Mouse (Mus musculus) intestine, embryonic 16.5 days (tissue): Measurements from ENCODE around the gene Ccdc33. TPM values are rescaled to one million over a fixed set of nuclear protein-coding genes. Genes with fewer than 3 reads are reported as not detected.
A peak's percentile ranks its signal among the peaks of the same experiment; 100 is the strongest.

Experiments
- ATAC-seq: fragments of 200-750 bp; cut with Nextera tagmentation; 2 replicates; pipeline ENCODE4 v1.8.0; 2017; ENCODE audit warnings: moderate TSS enrichment, moderate library complexity
- H3K27ac ChIP-seq: fragments of 300-500 bp; sonication (generic); 2 replicates; pipeline ENCODE4 v1.5.1; 2014; ENCODE audit warnings: mild to moderate bottlenecking, low read length
- H3K27me3 ChIP-seq: fragments of 300-500 bp; sonication (generic); replicated peaks from 2 replicates; pipeline ENCODE4 v1.6.1; 2014; ENCODE audit warnings: low read length, control low read depth, mixed read lengths; ENCODE audit not compliant: control insufficient read depth, insufficient read depth
- H3K36me3 ChIP-seq: fragments of 300-500 bp; sonication (generic); 2 replicates; pipeline ENCODE4 v1.6.1; 2014; ENCODE audit warnings: low read length, control low read depth; ENCODE audit not compliant: control insufficient read depth, insufficient read depth
- H3K4me1 ChIP-seq: fragments of 300-500 bp; sonication (generic); 2 replicates; pipeline ENCODE4 v1.6.1; 2014; ENCODE audit warnings: low read length, control low read depth, mixed read lengths; ENCODE audit not compliant: control insufficient read depth, insufficient read depth
- H3K4me2 ChIP-seq: fragments of 300-500 bp; sonication (generic); 2 replicates; pipeline ENCODE4 v1.6.1; 2014; ENCODE audit warnings: low read depth, low read length, control low read depth
- H3K4me3 ChIP-seq: fragments of 300-500 bp; sonication (generic); 2 replicates; pipeline ENCODE4 v1.5.1; 2014; ENCODE audit warnings: mild to moderate bottlenecking, low read length
- H3K9ac ChIP-seq: fragments of 300-500 bp; sonication (generic); 2 replicates; pipeline ENCODE4 v1.6.1; 2014; ENCODE audit warnings: low read depth, low read length
- H3K9me3 ChIP-seq: fragments of 300-500 bp; sonication (generic); 2 replicates; pipeline ENCODE4 v1.6.1; 2016; ENCODE audit warnings: low read length, control low read depth; ENCODE audit not compliant: control insufficient read depth
- WGBS: fragments of 180-500 bp; shearing (Covaris S2); extraction: QIAGEN DNeasy Blood & Tissue Kit; methylation state at CpG from one replicate; pipeline ENCODE4 v1.1.7; 2014; 5-methylcytosine and 5-hydroxymethylcytosine counted together
- polyA plus RNA-seq: library from polyadenylated mRNA; unstranded; fragments of >200 nt; fragmentation: Nextera tagmentation; extraction: Ambion mirVana; gene quantifications from 2 replicates; pipeline ENCODE4 v1.2.1, GENCODE M21; 2015

Gene Ccdc33
- polyA plus RNA-seq, 1 experiment from 2014 or later = 0.82 TPM

DNA sequence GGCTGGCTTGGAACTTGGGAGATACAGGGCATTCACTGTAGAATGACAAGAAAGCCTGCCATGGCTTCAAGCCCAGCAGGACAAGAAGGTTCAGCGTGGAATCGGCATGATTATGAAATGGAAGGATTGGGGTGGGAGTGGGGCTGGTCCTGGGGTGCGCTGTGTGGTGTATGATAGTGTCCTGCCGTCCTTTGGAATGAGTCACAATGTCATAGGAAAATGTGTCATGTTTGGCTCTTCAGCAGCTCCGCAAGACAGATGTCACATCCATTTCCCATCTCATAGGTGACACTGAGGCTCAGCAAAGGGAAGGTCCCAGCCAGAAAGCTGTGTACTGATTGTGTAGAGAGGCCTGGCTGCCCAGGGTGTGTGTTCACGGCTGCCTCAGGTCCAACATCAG lies 102.8 kb downstream of the Ccdc33 start:
- Histone ChIP-seq H3K4me1 (0 out of 2 replicates have a peak, but pooled peaks cover under 1% of the 10 kb centered on the region), H3K9ac (no peak overlapping the region; the same call in 1 of the 2 replicates), H3K36me3 (no peaks in the 10 kb centered on the region), H3K27me3 (no peaks in the 10 kb centered on the region), H3K4me3 (no peak overlapping the region), H3K4me2 (no peak overlapping the region), H3K27ac (no peak overlapping the region), H3K9me3 (no peaks in the 10 kb centered on the region)
- WGBS = 85% methylated on average over 6 of the region's 6 CpGs
- no peak for ATAC-seq

DNA sequence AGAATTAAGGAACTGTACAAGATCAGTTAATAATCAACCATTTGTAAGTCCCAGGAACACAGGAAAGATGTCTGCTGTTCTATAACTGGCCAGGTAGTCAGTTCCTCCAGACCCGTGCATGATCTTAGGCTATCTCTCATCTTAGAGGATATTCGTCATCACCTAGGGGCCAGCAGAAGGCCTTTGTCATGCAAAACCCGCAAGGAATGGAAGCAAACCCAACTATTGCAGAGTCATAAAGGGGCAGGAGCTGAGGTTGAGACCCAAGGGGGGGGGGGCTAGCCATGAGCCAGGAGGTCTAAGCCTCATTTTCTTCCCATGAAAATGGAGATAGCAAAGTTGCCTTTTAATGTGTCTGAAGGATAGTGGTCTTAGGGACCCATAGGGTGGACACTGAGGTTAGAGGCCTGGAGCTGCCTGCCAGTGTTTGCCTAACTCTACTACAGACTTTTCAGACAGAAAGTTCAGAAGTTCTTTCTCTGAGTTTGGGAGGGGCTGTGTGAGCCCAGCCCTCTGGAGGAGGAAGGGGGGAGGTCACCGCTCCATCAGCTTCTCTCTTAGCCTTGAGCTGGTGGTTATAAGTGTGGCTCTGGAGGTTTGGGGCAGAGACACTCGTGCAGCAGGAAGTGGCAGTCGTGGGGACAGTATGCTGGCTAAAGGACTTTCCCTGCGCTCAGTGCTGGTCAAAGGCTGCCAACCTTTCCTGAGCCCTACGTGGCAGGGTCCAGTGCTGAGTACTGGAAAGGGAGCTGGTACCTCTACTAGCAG lies 104.0 kb downstream of the Ccdc33 start:
- Histone ChIP-seq H3K9ac (no peak overlapping the region), H3K27ac (no peak overlapping the region), H3K27me3 (no peaks in the 10 kb centered on the region), H3K4me1 (0 out of 2 replicates have a peak, but pooled peaks cover 3% of the 10 kb centered on the region), H3K4me3 (no peak overlapping the region), H3K9me3 (no peaks in the 10 kb centered on the region), H3K4me2 (no peak overlapping the region), H3K36me3 (no peaks in the 10 kb centered on the region)
- ATAC-seq = no peak; the same call in 1 of the 2 replicates
- 46% methylated on average over 8 of the region's 8 CpGs for WGBS

DNA sequence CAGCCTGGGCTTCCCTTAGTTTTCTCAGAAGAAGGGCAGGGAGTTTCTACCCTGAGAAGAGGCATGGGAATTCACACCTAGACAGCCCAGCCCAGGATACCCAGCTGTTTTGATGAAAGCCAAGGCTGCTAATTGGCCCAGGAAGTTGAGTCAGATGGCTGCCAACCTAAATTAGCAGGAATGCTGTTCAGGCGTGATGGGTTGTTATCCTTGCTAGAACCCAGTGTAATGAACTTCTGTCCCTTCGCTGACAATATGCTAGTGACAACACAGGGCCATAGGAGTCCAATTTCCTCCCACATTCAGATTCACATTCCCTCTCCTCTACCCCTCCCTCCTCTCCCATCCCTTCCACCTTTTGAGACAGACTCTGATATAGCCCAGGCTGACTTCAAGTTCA lies 105.7 kb downstream of the Ccdc33 start:
- WGBS = 65% methylated on average over 2 of the region's 2 CpGs
- Histone ChIP-seq H3K4me3 (no peak overlapping the region), H3K9ac (no peak overlapping the region), H3K27me3 (no peaks in the 10 kb centered on the region), H3K36me3 (no peaks in the 10 kb centered on the region), H3K4me1 (0 out of 2 replicates have a peak, but pooled peaks cover 3% of the 10 kb centered on the region), H3K9me3 (no peaks in the 10 kb centered on the region), H3K4me2 (no peak overlapping the region), H3K27ac (no peak overlapping the region)
- no peak for ATAC-seq

DNA sequence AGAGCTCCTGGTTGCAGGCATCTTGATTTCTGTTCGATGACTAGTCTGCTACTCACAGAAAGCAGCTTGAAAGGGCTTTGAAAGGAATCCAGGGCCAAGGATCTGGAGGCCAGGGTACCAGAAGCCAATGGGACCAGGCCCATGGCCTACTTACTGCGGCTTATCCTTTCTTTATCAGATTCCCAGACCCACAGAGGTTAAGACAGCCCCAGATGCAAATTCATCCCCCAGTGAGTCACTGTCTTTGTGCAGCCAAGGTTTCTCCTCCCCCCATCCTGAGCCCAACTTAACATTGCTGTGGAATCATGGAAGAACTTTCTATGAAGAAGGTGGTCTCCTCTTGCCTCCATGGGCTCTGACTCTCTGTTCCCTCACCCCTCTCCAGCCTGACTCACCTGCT lies 106.1 kb downstream of the Ccdc33 start:
- H3K27ac ChIP-seq = no peak overlapping the region
- no peaks in the 10 kb centered on the region for H3K36me3 ChIP-seq
- H3K4me3 ChIP-seq = no peak overlapping the region
- WGBS = 69% methylated on average over 2 of the region's 2 CpGs
- ATAC-seq = no peak
- no peak overlapping the region for H3K4me2 ChIP-seq
- H3K4me1 ChIP-seq = 0 out of 2 replicates have a peak, but pooled peaks cover 3% of the 10 kb centered on the region
- H3K9ac ChIP-seq = no peak overlapping the region
- no peaks in the 10 kb centered on the region for H3K9me3 ChIP-seq
- H3K27me3 ChIP-seq = no peaks in the 10 kb centered on the region

DNA sequence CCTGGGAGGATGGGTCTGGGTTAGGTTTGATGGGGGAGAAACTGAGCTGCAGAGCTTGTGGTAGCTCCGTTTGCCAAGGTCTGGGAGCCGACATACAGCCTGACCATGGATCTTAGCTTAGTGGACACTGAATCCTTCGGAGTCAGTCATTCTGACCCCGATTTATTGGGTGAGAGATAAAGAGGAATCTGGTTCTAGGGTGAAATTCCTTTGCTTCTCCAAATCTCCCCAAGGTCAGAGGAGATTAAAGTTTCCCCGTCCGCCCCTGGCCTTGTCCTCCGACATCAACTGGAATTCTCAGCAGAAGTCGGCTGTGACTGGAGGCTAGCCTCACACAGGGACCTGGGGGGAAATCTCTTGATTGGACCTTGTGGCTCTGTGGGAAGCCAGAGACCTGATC lies 107.1 kb downstream of the Ccdc33 start:
- ATAC-seq = no peak
- Histone ChIP-seq H3K36me3 (no peaks in the 10 kb centered on the region), H3K9me3 (no peaks in the 10 kb centered on the region), H3K9ac (no peak overlapping the region), H3K27me3 (no peaks in the 10 kb centered on the region), H3K4me3 (no peak overlapping the region), H3K4me1 (0 out of 2 replicates have a peak, but pooled peaks cover 3% of the 10 kb centered on the region), H3K27ac (no peak overlapping the region), H3K4me2 (no peak overlapping the region)
- WGBS = 64% methylated on average over 8 of the region's 8 CpGs

DNA sequence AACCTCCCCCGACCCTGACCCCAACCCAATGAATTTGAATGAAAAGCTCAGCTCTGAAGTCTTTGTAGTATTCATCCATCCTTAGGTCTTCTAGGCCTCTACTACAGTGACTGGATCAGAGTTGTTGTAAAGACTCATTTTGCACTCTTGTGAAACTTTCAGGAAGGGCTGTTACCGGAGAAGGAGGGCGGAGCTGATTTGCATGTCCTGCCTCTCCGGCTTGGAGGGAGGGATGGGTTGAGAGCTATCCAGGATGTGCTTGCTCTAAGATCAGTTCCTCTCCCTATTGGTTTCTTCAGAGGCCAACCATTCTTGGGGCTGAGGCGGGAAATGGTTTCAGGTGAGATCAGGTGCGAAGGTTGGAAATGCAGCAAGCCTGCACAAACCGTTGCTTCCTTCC lies 107.6 kb downstream of the Ccdc33 start:
- Histone ChIP-seq H3K27me3 (no peaks in the 10 kb centered on the region), H3K4me2 (no peak overlapping the region), H3K9me3 (no peaks in the 10 kb centered on the region), H3K36me3 (no peaks in the 10 kb centered on the region), H3K27ac (no peak overlapping the region), H3K9ac (no peak overlapping the region), H3K4me3 (no peak overlapping the region), H3K4me1 (0 out of 2 replicates have a peak, but pooled peaks cover 3% of the 10 kb centered on the region)
- 32% methylated on average over 7 of the region's 7 CpGs for WGBS
- ATAC-seq = peak; percentile 54; the same call in 1 of the 2 replicates

DNA sequence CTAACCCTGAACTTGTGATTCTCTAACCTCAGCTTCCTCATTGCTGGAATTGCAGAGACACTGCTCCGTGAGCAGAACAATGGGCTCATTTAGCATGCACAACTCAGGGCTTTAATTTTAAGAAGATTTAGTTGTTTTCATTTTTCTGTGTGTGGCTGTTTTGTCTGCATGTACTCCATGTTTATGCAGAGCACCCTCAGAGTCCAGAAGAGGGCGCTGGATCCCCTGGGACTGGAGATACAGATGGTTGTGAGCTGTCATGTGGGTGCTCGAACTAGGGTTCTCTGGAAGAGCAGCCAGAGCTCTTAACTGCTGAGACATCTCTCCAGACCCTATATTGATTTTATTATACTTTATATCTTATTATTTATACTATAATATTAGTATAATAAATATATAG lies 109.0 kb downstream of the Ccdc33 start:
- Histone ChIP-seq H3K4me2 (no peak overlapping the region), H3K9me3 (no peaks in the 10 kb centered on the region), H3K4me3 (no peak overlapping the region), H3K9ac (no peak overlapping the region), H3K27ac (no peak overlapping the region), H3K27me3 (no peaks in the 10 kb centered on the region), H3K36me3 (no peaks in the 10 kb centered on the region), H3K4me1 (0 out of 2 replicates have a peak, but pooled peaks cover 3% of the 10 kb centered on the region)
- 52% methylated on average over 3 of the region's 3 CpGs for WGBS
- ATAC-seq = no peak

DNA sequence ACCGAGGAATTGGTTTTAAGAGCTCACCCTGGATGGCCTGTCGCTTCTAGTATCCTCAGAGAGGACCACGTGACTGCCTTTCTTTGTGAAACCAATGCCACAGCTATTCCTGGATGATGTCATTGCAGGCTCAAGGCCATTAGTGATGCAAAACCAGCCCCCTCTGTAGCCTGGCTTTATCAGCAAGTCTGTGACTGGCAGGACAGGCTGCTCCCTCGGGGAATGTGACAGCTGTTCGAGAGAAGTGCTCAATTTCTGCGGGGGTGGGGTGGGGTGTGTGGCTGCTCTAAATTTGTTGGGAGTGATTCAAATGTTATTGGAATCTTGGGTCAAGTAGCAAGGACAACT lies 109.6 kb downstream of the Ccdc33 start:
- Histone ChIP-seq H3K36me3 (no peaks in the 10 kb centered on the region), H3K9ac (0 out of 2 replicates have a peak overlapping the region, but pooled peaks have one; percentile 34), H3K4me1 (0 out of 2 replicates have a peak, but pooled peaks cover 3% of the 10 kb centered on the region), H3K9me3 (no peaks in the 10 kb centered on the region), H3K4me3 (no peak overlapping the region), H3K27ac (no peak overlapping the region), H3K4me2 (no peak overlapping the region), H3K27me3 (no peaks in the 10 kb centered on the region)
- 0 out of 2 replicates have a peak, but pooled peaks have one; percentile 53 for ATAC-seq
- 7% methylated on average over 6 of the region's 6 CpGs for WGBS

DNA sequence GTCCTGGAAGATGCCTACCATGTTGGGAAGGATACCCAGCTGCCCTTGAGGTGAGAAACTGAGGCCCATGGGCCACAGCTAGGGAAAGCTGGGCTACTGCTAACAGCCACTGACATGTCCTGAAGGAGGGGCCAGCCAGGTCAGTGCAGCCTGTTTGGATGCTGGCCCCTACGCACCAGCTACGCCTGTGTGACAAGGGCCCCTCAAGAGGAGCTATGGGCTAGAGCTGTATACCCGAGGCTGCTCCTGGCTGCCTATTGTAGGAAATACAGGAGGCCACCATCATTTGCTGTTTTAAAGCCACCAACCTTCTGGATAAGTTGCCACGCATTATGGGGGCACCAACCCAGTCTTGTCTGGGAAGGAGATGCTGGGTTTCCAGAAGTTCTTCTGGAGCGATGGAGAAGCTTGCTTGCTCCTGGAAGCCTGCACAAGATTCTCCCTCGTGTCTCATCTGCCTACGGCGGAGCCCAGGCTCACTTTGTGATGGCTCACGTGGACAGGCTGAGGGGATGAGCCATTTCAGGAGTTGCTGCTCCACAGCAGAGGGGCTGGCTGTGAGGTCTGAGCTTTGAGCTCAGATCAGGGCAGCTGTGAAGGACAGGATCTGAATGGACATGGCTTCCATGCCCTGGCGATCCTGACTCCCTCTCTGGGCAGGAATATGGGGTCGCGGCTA lies 110.1 kb downstream of the Ccdc33 start:
- Histone ChIP-seq H3K36me3 (no peaks in the 10 kb centered on the region), H3K9ac (0 out of 2 replicates have a peak overlapping the region, but pooled peaks have one; percentile 34), H3K9me3 (no peaks in the 10 kb centered on the region), H3K4me2 (no peak overlapping the region), H3K27ac (no peak overlapping the region), H3K27me3 (no peaks in the 10 kb centered on the region), H3K4me3 (no peak overlapping the region), H3K4me1 (0 out of 2 replicates have a peak, but pooled peaks cover 3% of the 10 kb centered on the region)
- WGBS = 64% methylated on average over 12 of the region's 12 CpGs
- ATAC-seq = no peak
